Mouse (Mus musculus): Measurements from ENCODE around the gene Med18.
"Not testable (repeated sequence)": the region's sequence is repeated elsewhere in the genome, so short reads cannot be mapped to it uniquely, and the experiment has no call there.

Med18 gene

GRCm38 (mm10) chr4:132421556-132421922 lies 42.2 kb downstream of the Med18 start:
- no peak for DNase-seq (ENCODE audit: low read depth, low spot score)

- DNase-seq (ENCODE audit: low read depth, low spot score): no peak
Measured at GRCm38 (mm10) chr4:132420471-132420870, 43.2 kb downstream of the Med18 start.

- DNase-seq (ENCODE audit: low read depth, low spot score): no peak
Measured at GRCm38 (mm10) chr4:132415966-132416365, 47.8 kb downstream of the Med18 start.

GRCm38 (mm10) chr4:132413257-132413656 lies 50.5 kb downstream of the Med18 start:
- not testable (repeated sequence) for DNase-seq (ENCODE audit: low read depth, low spot score)

- DNase-seq (ENCODE audit: low read depth, low spot score): no peak
Measured at GRCm38 (mm10) chr4:132411322-132412094, 52.2 kb downstream of the Med18 start.

DNA sequence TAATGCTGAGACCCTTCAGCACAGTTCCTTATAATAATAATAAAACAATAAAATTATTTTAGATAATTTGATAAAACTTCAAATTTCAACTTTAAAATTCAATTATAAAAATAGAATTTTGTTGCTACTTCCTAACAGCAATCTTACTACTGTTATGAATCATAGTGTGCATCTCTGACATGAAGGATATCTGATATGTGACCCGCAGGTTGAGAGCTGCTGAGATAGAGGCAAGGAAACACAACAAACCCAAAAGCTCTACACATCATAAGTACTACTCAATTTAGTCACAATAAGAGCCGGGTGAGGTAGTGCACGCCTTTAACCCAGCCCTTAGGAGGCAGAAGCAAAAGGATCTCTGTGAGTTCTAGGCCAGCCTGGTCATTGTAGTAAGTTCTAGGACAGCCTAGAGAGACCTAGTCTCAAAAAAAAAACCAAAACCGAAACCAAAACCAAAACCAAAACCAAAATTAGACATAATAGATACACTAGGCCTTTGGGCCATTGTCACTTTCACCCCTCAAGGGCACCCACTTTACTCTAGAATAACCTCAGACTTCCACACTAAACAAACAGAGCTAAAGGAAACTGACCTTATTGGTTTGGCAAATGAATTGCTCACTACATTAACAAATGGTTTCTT lies 54.0 kb downstream of the Med18 start:
- DNase-seq (ENCODE audit: low read depth, low spot score): no peak

All from embryo, embryonic 11.5 days (tissue).